Mouse (Mus musculus) fat pad, adult 2 months (tissue): ENCODE measurements around the gene Slc25a25.
"Not testable (repeated sequence)": the region's sequence is repeated elsewhere in the genome, so short reads cannot be mapped to it uniquely, and the experiment has no call there.

Source experiments
- DNase-seq: peaks from one replicate; pipeline ENCODE4 v3.0.0-alpha.2; 2011; ENCODE audit warnings: low read depth, low spot score; ENCODE audit errors: extremely low read depth

Slc25a25 gene

DNA sequence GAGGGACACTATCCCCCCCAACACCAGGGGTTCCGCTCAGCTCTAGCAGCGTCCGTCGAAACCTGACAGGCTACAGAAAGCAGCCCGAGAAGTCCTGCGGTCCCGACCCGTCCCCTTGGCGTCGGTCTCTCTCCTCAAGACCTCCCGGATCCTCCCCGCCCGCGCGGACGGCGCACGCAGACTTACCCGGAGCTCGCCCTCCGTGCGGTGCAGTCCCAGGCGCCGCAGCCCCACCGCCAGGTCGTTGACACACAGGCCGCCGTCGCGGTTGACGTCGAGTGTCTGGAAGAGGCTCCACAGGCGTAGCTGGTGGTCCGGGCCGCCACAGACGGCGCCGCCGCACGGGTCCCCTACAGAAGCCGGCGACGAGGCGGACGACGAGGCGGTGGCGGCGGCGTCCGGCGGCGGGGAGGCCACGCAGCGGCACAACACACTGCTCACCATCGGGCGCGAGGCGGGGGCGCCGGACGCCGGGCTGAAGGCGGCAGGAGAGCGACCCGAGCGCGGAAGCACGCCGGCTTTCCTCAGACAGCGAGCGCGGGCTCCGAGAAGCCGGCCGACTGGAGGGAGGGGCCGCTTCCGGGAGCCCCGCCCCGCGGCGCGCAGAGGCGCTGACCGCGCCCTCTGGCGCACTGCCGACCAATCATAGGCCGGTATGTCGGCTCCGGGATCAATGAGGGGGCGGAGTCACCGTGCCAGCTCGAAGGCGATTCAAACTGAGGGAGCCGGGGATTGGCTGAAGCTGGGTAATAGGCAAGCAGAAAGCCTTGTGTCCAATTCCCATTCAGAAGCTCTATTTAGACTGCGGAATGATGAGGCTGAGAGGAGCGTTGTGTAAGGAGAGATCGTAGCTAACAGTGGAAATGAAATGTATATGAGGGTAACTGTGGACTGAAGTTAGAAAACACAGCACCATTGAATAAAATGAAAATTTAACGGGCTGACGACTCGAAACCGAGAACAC, at the start of gene Slc25a25:
Slc25a25 (minus strand) TSS at position 565 of the 964 bp plus-strand sequence.
- DNase-seq, result no peak

DNA sequence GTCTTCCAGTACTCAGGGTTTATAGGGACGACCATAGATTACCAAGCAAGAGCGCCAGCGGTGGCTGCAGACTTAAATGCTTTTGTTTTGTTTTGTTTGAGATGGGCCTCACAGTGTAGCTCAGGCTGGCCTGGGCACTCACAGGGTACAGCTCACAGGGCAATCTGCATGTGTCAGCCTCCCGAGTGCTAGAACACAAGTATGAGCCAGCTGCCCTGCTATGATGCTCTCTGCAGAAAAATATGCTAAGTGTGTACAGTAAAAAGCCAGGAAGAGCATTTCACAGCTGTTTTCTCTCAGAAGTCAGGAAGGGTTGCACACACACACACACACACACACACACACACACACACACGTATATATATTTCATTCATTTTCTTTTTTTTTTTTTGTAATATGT, 49.2 kb upstream of the Slc25a25 start:
- DNase-seq, result no peak

DNA sequence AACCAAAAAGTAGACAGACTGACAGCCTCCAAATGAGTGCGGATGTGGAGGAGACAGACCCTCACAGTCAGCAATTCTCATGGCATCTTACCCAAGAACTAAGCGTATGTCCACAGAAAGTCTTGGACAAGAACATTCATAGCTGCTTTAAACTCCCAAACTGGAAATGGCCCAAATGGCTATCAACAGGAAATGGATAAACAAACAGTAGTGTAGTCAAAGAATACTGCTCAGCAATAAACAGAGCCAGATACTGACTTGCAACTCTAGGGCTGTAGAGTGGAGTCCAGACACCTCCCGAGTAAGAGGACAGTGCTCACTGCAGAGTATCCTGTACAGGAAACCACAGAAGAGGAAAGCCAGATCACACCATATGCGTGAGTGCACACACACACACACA, 48.1 kb upstream of the Slc25a25 start:
- DNase-seq, result no peak

DNA sequence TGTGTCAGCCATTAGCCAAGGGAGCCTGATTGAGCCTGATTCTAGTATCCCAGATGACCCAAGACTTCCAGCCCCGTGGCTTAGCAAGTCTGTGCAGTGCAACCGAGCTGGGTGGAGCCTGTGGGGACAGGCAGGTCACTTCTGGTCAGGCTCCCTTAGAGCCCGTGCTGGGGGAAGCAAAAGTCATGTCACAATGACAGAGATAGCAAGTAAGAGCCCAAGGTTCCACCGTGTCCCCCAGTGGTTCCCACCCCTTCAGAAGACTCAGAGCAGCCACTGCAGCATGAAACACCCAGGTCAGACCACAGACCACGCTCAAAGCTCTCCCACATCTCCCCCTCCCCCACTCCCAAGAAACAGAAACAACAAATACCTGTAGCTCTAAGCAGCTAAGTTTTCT, 44.9 kb upstream of the Slc25a25 start:
- DNase-seq, result no peak

DNA sequence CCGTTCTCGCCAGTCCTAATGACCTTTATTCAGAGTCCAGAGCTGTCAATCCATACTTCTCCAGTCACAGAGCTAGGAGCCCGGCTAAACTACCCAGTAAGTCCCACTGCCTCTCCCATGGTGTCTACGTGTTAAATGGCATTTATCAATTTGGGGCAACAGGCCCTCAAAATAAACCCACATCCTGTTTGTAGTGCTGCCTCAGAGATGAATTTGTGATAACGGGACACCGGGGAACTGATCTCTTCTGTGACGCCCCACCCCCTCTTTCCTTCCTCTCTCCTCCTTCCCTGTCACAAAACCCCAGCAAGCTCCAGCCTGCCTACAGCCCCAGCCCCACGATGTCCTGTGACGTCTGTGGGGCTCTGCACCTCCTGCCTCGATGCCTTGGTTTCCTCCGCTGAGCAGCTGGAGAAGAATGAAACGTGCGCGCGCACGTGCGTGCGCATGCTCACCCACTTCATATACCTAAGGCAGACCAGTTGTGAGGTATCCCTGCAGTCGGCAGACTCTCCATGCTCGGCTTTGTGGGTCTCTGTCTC, 44.0 kb upstream of the Slc25a25 start:
- no peak for DNase-seq

DNA sequence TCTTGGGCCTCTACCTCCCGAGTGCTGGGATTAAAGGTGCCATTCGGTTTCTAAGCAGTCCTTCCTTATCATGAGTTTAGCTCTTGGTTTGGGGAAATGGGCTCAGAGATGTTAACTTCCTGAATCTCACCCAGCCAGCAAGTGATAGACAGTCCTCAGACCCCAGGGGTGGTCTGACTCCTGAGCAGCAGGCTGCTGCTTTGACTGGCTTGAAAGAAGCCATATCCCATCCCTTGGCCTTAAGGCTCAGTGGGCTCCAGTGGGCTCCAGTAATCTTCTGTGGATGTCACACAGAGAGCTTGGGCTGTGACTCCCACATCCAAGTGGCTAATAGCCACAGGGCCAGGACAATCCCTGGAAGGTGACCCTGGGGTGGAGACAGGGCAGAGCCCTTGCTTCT, 43.3 kb upstream of the Slc25a25 start:
- no peak for DNase-seq

DNA sequence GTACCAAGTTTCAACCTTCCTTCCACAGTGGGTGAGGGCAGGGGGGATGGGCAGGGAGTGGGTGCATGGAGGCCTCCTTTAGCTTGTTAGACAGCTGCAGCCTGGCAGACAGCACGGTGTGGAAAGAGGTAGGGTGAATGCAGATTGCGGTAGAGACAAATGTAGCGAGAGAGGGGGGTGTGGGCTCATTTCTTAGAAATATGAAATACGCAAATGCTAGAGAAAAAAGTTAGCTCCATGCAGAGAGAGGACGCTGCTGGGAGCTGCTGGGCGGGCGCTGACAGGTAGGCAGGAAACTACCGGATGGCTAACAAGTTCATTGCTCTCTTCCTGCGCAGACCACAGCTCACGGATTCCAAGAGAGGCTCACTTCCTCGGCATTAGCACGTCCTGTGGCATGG, 42.1 kb upstream of the Slc25a25 start:
- DNase-seq, result no peak

DNA sequence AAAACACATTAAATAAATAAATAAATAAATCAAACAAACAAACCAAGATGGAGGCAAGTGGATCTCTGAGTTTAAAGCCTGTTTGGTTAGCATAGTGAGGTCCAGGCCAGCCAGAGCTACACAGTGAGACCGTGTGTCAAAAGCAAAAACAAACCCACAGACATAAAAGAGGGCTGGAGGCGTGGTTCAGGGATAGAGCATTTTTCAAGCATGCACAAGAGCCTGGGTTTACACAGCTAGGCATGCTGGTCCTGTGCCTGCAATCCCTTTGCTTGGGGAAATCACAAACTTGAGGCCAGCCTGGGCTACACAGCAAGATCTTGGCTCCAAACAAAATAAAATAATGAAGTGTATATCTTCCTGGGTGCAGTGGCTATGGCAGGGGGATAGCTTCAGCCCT, 41.4 kb upstream of the Slc25a25 start:
- no peak for DNase-seq

DNA sequence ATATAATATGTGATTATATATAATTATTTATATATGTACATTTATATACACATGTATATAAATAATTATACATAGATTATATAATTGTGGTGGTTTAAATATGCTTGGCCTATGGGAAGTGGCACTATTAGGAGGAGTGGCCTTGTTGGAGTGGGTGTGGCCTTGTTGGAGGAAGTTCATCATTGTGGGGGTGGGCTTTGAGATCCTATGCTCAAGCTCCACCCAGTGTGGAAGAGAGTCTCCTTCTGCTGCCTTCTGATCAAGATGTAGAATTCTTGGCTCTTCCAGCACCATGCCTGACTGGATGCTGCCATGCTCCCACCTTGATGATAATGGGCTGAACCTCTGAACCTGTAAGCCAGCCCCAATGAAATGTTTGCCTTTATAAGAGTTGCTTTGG, 39.5 kb upstream of the Slc25a25 start:
- DNase-seq, result not testable (repeated sequence)

DNA sequence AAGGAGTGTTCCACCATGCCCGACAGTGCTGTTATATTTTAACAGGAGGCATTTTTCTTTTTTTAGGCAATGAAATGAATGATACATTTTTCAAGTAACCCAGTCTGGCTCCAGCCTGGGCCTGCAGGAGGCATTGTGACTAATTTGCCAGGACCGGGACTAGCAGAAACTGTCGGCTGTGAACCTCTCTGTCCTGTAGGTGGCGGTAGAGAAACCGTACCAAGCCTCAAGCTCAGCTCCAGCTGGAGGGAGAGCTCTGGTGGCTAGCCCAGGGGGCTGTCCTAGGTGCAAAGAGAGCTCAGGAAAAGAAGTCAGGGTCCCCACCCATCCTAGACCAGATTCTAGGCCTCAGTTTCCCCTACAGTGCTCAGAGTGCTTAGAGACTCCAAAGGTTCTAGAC, 37.4 kb upstream of the Slc25a25 start:
- no peak for DNase-seq

DNA sequence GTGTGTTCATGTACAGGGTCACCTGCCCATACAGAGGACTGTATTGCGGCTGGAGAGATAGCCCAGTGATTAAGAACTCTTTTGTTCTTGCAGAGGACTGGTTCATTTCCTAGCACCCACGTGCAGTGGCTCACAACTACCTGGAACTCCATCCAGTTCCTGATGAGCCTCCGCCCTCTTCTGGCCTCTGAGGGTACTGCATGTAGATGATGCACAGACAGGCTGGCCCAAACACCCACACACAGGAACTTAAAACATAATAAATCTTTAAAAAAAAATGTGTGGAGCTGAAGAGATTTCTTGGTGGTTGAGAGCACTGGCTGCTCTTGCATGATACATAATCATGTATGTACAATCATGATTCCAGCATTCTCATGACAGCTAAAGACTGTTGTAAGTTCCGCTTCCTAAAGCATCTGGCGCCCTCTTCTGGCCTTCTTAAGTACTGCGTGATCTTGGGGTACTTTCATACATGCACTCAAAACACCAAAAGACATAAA, 35.9 kb upstream of the Slc25a25 start:
- DNase-seq, result no peak

DNA sequence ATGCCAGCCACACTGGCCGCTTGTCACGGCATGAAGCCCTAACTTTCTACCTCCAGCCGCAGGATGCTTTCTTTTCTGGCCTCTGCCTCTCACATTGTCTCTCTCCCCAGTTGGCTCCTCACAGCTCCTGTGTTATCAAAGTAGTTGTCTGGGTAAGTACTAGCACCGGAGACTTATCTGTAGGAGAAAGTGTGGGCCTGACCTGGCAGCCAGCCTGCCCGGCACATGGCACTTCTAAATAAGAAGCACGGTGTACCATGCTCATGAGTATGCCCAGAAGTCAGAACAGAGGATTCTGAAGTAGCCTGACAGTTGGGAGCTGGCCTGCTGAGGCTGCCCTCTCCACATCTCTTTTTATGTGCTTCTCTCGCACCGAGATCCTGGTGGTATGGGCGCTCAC, 34.9 kb upstream of the Slc25a25 start:
- DNase-seq, result no peak

DNA sequence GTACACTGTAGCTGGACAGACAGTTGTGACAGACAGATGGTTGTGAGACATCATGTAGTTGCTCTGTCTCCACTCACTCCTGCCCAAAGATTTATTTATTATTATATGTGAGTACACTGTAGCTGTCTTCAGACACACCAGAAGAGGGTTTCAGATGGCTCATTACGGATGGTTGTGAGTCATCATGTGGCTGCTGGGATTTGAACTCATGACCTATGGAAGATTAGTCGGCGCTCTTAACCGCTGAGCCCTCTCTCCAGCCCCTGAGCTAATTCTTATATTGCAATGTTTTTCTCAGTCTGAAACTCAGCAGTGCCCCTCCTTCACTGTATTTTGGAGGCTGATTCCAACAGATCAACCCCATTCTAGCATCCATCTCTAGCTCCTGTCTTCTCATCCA, 34.5 kb upstream of the Slc25a25 start:
- DNase-seq, result no peak

DNA sequence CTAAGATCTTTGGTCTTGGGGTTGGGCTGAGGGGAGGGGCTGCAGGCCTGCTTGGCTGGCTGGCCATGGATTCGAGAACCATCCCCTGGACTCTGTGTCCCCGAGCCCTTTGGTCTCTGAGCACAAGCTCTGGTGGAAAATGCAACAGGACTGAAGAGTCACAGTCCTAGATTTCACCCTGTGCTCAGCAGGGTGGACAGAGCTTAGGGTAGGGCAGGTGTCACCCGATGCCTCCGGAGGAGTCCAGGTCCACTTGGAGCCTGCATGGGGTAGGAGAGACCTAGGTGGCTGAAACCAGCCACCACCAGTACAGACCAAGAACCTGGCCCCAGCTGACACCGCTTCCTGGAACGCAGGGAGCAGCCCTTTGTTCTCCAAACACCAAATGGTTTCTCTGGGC, 33.7 kb upstream of the Slc25a25 start:
- DNase-seq, result no peak

DNA sequence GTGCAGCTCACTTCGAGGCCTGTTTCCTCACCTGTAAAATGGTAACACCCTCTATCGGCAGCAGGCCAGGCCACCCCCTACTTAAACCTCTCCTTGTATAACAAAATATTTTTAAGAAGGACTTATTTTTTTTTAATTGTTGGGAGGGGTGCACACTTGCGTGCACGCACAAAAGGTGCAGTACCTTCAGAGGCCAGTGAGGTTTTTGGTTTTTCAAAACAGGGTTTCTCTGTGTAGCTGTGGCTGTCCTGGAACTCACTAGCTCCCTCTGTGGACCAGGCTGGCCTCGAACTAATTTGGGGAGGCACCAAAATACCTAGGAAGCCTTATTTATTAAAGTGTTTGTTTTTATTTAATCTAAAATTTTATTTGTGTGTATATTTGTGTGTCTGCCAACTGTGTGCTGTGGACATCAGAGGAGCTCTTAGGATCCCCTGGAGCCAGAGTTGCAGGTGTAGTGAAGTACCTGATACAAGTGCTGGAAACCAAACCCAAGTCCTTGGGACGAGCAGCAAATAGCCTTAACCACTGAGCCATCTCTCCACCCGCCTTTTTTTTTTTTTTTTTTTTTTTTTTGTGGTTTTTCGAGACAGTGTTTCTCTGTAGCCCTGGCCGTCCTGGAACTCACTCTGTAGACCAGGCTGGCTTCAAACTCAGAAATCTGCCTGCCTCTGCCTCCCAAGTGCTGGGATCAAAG, 32.1 kb upstream of the Slc25a25 start:
- DNase-seq, result no peak

DNA sequence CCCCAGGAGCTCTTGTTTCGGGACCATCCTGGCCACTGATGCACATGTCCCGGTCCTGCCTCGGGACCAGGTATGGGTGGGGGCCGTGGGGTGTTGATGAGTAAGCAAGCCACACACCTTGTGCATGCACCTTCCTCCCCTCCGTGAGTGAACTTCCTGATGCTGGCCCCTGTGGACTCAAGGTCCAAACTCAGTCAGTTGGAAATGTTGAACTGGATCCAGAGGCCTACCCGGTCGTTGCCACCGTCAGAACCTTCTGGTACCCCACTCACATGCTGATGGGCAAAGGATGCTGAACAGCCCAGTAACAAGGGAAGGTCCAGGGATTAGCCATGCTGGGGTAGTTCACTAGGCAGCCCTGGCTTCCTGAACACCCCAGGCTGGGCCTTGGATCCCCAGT, 31.1 kb upstream of the Slc25a25 start:
- DNase-seq, result no peak

DNA sequence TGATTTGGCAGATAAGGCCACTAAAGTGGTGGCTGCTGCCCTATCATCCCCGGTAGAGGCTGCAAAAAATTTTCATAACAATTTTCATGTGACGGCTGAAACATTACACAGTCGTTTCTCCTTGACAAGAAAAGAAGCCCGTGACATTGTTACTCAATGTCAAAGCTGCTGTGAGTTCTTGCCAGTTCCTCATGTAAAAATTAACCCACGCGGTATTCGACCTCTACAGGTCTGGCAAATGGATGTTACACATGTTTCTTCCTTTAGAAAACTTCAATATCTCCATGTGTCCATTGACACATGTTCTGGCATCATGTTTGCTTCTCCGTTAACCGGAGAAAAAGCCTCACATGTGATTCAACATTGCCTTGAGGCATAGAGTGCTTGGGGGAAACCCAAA, 24.1 kb upstream of the Slc25a25 start:
- DNase-seq, result not testable (repeated sequence)

DNA sequence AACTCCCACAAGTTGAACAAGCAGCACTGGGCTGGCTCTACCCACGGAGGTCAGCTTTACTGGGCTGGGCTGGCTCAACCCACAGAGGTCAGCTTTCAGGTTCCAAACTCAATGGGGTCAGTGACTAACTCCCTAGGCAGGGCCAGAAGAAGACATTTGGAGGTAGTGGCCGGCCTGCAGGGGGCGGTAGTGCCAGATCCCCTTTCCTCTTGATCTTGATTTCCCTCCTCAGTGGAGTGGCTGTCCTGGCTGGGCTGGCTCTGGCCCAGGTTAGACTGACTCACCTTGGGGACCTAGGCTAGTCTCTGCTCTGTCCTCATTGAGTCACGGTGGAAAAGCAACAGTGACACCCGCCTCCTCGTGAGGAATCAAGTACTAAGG, 20.4 kb upstream of the Slc25a25 start:
- no peak for DNase-seq

DNA sequence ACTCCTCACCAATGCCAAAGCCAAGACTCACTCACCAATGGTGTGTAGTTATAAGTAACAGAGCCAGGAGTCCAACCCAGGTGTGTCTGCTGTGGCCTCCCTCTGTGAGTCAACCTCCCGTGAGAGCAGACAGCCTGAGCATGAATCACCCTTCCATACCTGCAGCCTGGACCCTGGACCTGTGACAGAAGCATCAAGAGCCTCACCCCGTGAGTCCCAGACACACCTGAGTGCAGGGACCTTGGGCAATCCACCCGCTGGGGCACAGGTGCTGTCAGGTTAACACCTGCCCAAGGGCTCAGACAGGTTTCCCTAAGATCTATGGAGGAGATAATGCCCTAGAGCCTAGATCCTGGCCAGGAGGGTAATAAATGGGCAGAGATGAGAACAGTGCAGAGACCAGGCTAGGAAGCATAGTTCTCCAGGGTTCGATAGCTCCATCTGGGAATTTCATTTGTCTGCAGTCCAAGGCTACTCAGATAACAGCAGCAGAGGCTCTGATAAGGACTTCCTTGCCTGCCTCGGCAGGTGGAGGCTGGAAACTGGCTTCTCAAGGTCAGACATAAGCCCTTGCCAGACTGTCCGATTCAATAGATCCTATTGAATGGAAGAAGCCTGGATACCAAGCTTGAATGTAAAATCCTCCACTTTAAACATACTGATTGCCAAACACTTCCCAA, 19.9 kb upstream of the Slc25a25 start:
- no peak for DNase-seq

DNA sequence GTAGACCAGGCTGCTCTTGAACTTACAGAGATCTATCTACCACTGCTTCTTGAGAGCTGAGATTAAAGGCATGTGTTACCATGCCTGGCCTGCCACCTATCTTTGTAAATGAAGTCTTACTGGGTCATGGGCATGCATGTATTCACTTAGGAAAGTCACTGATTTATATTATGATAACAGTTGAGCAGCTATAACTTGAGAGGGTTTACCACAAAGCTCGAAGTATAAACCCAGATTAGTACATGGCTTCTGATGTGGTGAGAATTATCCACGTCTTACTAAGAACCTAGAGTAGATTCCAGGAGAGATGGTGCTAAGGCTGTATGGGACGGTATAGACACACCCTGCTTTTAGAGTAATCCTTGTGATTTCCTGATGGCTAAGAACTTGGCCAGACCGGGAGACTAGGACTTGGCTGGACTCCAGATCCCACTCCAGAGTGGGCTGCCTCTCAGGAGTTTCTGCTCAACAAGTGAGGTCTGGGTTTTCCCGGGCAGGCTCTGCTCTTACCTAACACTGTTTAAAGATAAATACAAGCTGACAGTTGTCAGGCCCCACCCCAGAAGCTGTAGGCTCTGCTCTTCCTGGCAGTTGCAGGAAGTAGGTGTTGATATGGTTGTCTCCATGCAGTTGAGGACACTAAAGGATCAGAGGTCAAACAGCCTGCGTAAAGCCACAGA, 13.1 kb upstream of the Slc25a25 start:
- no peak for DNase-seq

DNA sequence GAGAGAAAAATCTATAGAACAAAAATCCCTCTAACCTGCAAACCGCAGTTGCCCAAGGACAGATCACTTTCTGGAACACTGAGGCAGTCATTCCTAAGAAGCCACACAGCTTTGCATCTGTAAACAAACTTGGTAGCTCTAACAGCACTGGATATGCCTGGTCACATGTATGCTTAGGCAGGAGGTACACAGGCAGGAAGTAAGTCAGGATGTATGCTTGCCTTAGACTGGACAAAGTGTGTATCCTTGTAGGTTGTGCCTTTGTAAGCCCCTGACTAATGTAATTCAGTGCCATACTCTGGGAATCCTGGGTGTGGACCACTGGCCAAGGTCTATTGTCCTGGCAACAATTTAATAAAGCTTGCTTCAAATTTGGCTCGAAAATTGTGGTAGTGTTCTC, 12.5 kb upstream of the Slc25a25 start:
- DNase-seq, result no peak
